Mouse (Mus musculus) large intestine, adult 2 months (tissue): Measurements from ENCODE around the gene Urgcp. TPM values are rescaled to one million over a fixed set of nuclear protein-coding genes. Genes with fewer than 3 reads are reported as not detected.

Experiments used
- polyA plus RNA-seq: library from polyadenylated mRNA; depleted of rRNA; stranded (reverse); fragments of >200 nt; gene quantifications from 2 replicates; pipeline ENCODE4 v1.2.3, GENCODE M21; 2012; rRNA removed

Urgcp gene
- polyA plus RNA-seq, 1 experiment, result 26.0 TPM

Other genes starting within 250 kb of the Urgcp start
- gene Xbp1, start 241.7 kb downstream of the Urgcp start, polyA plus RNA-seq, result 164 and 209 TPM in 2 replicates
- 4.6 and 5.5 TPM in 2 replicates for gene Ccdc117, start 220.2 kb downstream of the Urgcp start, polyA plus RNA-seq
- gene Ankrd36, start 192.7 kb downstream of the Urgcp start, polyA plus RNA-seq, result not detected in 2 replicates
- gene Mrps24, start 46.7 kb downstream of the Urgcp start, polyA plus RNA-seq, result 150 and 188 TPM in 2 replicates
- 122 and 136 TPM in 2 replicates for gene Dbnl, start 26.1 kb upstream of the Urgcp start, polyA plus RNA-seq
- gene Pgam2, start 41.4 kb upstream of the Urgcp start, polyA plus RNA-seq, result 0.91 and 1.3 TPM in 2 replicates
- 30.8 and 41.7 TPM in 2 replicates for gene Polm, start 75.6 kb upstream of the Urgcp start, polyA plus RNA-seq
- 16.2 and 22.5 TPM in 2 replicates for gene Aebp1, start 99.6 kb upstream of the Urgcp start, polyA plus RNA-seq
- gene Pold2, start 115.9 kb upstream of the Urgcp start, polyA plus RNA-seq, result 153 and 179 TPM in 2 replicates
- gene Myl7, start 136.4 kb upstream of the Urgcp start, polyA plus RNA-seq, result 17.3 and 23.4 TPM in 2 replicates
- gene Gck, start 187.7 kb upstream of the Urgcp start, polyA plus RNA-seq, result 0.42 and 0.66 TPM in 2 replicates
- 85.2 and 96.1 TPM in 2 replicates for gene Ykt6, start 193.3 kb upstream of the Urgcp start, polyA plus RNA-seq